Mouse (Mus musculus) kidney, adult 11 months (tissue): Measurements from ENCODE around the gene Sfxn5.

ENCODE experiments used
- DNase-seq: peaks from one replicate; pipeline ENCODE4 v3.0.0; 2022

Gene Sfxn5

DNA sequence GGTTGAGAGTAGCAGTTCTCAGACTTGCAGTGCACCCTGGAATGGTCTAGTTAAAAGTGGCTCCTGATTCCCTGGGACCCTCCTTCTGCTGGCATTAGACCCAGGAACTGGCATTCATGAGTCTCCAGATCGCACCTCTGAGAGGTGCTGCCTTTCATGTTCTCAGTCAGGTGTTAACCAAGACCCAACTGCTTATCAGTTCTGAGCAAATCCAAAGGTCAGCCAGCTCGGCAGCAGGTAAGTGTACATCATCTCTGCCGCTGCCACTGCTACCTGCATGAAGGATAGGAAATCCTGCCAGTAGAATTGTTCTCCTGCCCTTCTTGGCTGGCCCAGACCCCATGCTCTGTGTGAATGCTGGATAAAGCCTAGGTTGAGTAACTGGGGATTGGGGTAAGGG, 102.5 kb downstream of the Sfxn5 start:
- DNase-seq = no peak

DNA sequence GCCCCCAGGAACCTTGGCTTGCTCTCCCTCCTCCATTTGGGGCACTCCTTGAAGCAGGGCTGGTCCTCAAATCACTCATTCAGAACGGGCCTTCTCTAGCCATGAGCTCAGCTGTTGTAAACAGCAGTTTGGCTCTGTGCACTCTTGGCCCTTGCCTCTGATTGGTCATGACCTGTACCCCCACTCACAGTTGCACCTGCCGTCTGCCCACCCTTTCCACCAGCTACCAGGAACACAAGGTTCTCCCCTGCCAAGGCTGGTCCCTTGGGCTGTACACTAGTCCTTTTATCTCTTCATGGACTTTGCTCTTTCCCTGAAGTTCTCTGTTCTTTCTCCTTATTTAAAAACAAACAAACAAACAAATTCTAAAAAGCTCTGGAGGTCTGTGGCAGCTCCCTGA, 105.7 kb downstream of the Sfxn5 start:
- no peak for DNase-seq

DNA sequence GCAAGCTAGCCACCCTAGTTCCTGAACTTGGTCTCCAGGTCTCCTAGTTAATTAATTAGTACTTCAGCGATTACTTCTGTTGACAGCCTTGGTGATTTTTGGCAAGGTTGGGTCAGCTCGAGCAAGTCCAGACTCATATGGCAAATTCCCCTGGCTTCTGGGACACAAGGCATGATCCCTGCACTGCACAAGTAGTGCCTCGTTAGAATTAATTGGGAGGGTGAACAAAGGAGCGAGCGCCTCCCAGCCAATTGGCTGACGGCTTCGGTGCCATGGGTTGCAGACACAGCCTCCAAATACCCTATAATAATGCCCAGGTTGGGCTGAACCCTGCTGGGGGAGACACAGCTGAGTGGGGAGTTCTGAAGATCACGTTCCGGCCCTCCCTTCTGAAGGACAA, 106.7 kb downstream of the Sfxn5 start:
- DNase-seq = no peak

DNA sequence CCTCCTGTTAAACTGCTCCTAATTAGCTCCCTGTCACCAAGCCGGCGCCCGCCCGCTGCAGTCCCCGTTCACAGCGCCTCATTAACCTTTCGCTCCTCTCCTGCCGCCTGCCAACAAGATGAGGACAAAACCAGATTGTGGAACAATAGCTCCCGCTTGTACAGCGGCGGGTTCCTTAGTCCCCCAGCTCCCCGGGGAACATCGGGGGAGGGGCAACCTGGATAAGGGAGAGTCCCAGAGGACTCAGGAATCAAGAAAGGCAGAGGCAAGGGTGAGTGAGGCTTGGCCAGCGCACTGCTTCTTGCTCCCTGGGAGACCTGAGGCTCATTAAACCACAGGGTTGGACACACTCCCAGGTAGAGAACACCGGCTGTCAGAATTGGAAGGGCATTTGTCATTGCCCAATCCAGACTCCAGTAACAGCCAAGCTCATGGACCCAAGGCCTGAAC, 108.8 kb downstream of the Sfxn5 start:
- DNase-seq = peak; percentile 76

DNA sequence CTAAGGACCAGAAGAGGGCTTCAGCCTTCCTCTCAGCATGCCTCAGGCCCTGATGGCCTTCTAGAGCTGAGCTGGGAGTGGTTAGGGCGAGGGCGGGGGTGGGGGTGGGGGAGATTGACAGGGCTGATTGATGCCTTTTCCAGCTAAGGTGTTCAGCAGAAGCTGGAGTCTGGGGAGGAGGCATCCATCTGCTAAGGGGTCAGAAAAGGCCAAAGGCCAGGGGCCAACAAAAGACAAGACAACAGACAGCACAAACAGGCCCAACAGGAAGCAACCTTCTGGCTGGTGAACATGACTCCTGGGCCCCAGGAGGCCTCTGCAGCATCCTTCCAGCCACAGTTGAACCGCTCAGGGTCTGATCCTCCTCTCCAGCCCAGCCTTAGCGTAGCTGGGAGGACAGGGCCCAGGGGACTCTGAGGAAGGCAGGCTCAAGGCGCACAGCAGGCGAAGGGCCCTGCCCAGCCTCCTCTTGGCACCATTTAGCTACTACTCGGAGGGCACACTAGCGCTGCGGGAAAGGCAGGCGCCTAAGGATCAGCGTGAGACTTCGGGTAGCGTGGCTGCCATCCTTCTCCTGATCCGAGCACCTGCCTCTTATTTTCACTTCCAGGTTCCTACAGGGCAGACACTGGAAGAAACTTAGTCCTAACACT, 109.6 kb downstream of the Sfxn5 start:
- DNase-seq = no peak

DNA sequence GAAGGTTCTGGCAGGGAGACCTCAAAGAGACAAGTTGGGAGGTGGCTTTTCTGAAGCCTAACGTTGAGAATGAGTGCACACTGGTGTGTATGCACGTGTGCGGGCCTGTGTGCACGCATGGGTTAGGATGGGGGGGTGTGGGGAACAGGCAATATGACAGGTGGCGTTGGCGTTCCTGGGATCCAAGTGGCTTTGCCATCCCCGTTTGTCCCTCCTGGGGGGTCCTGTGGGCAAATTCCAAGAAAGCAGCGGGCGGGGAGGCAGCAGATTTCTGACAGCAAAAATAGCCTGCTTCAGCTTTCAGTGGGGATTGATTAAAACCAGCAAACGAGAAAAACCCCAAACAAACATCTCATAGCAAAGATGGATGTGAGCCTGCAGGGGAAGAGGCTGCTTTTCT, 110.7 kb downstream of the Sfxn5 start:
- DNase-seq = no peak

DNA sequence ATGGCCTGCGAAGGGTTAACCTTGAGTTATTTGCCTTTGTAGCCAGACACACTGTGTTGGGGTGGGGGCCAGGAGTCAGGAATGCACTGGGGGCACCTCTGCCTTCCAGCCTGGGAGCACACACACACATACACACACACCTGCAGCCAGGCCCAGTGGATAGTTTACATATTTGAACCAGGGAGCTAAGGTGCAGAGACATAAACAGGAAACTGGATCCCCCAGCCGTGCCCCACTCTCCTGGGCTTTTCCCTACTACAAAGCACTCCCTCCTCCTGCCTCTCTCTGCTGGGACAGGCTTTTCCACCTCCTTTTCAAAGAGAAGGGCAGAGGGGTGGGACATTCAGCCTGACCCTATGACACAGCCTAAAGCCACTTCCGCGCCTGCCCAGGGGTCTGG, 112.3 kb downstream of the Sfxn5 start:
- no peak for DNase-seq

DNA sequence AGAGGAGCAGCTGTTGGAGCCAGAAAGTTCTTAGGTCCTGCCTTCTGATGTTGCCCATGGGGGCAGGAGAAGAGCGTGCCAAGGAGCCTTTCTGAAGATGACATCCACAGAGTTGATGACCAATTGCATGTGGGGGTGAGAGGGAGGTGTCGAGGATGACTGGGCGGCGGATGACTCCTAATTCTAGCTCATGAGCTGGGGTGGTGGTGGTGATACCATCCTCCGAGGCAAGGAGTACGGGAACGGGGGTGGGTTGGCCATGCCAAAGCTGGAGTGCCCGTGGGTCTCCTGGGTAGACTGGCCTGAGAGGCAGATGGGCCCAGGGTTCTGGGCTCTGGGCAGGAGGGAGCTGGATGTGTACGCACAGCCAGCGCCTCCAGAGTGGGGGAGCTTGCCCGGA, 113.5 kb downstream of the Sfxn5 start:
- DNase-seq = no peak

DNA sequence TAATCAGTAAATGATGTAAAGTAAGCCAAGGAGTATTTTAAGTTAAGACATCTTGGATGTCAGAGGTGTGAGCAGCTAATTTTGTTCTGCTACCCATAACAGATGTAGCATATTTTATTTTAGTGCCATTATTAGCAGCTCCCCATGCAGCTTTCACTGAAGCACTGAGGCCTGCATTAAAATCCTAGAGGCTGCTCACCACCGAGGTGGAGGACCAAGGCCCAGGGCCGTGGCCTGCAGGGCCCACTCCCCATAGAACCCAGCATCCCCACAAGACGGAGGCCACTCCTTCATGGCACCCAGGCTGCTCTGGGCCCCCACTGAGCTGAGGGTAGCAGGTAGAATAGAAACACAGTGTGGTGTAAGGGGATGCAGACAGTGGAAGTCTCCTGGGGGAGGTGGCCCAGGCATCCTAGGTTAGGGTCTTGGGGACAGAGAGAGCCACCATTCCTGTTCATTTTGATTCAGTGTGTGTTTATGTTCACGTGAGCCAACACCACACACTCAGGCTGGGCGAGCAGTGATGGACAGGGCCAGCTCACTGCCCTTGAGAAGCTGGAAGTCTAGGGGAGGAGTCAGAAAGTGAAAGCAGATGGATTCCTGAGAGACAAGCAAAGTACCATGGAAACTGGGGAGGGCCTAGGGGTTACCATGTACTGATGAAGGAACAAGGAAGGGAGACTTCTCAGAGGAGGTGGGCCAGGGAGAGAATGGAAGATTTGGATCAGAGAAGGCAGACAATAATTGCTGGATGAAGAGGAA, 114.4 kb downstream of the Sfxn5 start:
- DNase-seq = no peak

DNA sequence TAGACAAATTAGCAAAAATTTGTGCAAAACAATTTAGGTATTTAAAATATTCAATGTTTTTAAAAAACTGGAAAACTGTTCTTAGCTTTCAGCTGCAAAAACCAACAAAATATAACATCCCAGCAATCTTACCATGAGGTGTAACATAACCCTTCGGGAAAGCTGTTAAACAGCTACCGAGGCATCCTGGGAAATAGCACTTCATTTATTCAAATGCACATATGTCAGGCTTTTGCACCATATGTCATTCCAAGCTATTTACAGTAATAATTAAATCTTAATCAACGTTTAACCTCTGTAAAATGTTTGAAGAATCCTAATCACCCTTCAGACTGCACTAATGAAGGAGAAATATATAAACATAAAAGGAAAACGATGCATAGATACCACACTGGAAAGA, 115.0 kb downstream of the Sfxn5 start:
- no peak for DNase-seq

DNA sequence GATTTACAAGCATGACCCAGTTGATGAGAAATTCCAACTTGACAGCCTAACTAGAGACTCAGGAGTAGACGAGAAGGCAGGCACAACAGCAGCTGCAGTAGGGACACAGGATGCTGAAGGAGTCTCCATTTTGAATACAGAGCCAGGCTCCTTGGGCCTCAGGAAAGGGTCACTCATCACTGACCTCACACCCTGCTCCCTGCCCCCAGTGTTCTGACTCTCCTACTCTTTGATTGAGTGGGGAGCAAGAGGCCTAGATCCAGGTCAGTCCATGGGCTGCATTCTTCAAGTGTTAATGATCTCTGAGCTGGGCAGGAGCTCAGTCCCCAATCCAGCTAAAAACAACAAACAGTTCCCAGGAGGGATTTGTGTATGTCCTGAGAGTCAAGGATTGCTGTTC, 122.5 kb downstream of the Sfxn5 start:
- DNase-seq = peak; percentile 73

DNA sequence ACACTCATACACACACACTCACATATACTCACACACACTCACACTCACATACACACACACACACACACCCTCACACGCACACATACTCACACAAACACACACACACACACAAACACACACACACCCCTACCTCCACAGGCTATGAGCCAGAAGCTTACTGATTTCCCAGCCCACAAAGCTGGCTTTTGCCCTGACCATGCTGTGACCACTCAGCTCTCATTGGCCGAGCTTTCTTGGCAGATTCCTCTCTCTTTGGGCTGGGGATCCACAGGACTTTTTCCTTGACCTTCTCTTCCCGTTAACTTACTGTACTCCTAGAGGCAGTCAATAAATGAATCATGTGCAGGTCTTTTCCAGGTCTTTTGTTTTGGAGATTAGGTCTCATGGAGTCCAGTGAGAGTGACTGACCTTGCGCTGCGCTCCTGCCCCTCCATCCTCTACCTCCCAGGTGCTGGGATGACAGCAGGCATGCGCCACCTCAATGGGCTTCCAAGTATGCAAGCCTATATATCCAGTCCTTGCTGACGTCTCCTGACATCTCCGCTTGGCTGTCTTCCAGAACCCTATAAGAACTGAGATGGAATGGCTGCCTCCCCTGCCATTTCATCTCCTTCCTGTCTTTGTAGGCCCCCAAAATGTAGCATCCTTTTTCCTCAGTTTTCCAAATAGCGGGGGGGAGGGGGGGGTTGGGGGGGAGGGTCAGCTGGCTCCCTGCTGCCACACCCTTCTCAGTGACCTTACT, 123.8 kb downstream of the Sfxn5 start:
- DNase-seq = peak; percentile 74

DNA sequence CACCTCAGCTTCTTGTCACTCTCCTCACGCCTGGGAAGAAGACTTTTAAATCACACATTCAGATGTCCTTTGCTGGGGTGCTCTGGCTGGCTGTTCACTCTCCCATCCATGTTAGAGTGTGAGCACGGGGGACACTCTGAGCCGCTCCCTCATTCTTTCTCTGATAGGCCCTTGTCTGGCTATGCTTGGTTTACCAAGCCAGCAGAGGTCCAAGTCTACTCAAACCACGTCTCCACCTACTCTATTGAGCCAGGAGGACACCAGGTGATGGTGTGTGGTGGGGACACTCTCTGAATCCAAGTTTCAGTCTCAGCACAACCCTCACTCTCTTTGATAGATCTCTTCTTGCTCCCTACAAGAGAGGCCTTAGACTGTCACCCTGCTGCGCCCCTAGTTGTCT, 125.9 kb downstream of the Sfxn5 start:
- peak; percentile 40 for DNase-seq

DNA sequence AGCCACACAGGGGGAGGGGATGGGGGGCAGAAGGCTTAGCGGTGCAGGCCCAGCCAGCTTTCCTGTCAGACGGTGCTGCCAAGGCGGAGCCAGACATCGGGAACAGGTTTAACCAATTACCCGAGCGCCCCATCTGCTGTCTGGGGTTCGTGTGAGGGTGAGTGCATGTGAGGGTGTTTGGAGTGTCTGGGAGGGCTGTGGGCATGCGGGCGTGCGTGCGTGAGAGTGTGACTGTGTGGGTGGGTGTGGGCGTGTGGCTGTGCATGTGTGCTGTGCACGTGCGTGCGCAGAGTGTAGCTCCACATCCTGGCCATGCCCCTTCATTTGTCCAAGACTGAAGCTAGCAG, 126.3 kb downstream of the Sfxn5 start:
- DNase-seq = no peak

DNA sequence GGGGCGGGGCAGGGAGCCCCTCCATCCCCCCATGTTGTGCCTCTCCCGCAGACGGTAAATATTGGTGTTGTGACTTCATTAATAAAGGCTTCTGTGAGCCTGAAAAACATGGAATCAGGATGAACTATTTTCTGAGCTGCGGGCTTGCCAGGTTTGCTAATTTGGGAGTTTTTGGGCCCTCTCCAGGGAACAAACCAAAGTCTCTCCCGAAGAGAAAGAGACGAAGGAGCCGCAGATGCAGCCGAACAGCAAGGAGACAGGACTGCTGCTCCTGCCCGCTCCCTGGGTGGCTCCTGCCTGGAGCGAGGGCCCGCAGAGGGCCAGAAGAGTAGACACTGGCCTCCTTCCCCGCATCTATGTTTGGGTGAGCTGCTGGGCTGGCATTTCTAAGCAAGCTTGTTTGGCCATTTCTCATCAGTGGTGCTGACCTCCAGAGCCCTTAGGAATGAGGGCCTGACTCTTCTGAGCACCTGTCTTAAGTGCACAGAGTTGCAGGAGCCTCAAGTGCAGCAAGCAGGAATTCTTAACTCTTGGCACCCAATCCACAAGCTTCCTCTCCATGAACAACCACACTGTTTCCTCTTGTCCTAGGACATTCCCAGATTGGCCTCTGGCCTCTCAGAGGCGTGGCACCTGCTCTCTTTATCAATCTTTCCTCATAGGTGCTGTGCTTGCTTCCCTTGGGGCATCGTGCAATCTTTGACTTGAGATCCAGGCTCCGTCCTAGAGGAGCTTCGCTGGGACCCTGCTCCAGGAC, 126.9 kb downstream of the Sfxn5 start:
- no peak for DNase-seq

DNA sequence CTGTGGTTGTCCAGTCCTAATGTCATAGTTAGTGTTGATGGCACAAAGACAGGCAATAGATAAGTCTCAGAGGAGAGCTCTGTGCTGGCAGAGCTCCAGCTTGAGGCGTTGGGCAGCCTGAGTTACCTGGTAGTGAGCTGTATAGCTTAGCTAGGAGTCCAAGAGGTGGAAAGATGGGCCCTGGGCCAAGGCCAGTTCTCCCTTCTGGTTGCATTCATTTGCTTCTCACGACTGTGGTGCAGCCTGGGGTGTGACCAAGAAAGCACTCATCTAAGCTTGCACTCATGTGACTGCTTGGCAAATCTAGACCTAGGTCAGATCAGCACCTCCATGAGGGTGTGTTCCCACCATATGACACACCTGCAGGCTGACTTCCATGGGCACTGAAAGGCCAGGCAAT, 135.3 kb downstream of the Sfxn5 start:
- DNase-seq = peak; percentile 57

DNA sequence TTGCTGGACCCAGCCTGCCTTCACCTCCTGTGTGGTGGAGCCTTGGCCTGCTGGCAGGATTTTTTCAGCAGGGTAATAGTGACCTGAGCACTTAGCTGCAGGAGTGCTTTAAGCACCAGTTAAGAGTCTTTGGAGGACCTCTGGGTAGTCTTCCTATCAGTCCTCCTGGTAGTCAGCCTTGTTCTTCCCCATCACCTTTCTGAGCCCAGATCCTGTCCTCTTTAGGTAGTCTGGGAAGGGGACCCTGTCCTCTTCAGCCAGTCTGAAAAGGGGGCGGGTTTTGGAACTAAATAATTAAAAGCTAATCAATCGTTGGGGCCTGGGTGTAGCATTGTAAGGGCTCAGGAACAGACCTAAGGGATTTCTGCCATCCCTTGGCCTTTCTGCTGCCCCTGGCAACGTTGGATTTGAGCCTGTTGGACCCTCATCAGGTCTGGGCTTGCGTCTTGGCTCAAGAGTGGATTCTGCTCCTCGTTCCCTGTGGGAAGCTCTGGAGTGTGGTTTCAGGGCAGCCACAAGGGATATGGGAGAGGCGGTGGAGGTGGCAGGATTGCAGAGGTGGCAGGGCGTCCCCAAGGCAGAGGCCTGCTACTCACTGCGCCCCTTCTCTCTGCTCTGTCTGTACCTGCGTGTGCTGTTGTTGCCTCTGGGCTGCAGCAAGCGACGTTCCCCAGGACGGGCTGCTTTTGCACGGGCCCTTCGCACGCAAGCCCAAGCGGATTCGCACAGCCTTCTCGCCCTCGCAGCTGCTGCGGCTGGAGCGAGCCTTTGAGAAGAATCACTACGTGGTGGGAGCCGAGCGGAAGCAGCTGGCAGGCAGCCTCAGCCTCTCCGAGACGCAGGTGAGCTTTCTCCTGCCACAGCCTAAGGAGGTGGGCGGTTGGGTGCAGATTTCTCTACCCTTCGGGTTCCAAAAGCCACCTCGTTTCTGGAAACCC, 139.6 kb downstream of the Sfxn5 start:
- DNase-seq = no peak

DNA sequence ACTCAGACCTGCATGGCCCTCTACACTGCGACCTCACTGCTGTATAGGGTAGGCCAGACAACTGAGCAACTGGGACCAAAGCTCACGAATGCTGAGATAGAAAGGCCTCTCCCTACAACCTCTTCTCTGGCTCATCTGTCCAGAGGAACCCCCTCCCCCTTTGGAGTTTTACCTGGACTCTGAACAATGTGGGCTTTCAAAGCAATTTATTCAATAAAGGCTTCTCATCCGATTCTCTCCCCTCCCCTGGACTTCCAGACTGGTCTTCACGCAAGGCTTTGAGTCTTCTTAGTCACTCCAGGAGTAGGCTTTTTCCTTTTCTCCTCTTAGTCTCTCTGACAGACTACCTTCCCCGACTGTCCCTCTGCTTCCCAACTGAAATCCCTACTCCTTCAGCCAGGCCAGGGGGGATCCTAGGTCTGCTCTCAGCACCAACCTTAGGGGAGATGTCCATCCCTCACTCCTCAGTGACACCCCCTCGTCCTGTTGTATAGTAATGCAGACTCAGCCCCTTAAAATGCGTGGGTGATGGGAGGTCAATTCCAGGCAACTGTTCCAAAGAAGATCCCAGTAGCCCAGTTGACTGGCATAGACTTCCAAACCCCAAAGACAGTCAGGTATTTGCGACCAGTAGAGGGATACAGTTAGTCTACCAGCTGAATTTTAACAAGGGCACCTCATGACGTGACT, 141.3 kb downstream of the Sfxn5 start:
- DNase-seq = no peak

DNA sequence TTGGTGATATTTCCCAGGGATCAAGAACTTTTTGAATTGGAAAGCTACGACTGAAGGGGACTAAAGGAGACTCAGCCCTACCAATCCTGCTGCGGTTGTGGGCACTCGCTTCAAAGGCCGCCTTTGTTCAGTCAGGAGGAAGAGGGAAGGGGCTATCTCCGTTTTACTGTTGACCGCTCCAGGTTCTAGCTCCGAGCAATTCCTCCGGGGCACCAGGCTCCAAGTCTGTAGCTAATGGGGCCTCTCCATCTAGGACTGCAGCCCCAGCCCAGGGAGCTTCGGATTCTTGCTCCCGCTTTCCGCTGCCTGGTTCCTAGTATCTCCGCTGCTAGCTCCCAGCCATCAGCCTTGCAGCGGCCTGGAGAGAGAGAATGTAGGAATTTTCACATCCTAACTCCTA, 142.6 kb downstream of the Sfxn5 start:
- DNase-seq = no peak

DNA sequence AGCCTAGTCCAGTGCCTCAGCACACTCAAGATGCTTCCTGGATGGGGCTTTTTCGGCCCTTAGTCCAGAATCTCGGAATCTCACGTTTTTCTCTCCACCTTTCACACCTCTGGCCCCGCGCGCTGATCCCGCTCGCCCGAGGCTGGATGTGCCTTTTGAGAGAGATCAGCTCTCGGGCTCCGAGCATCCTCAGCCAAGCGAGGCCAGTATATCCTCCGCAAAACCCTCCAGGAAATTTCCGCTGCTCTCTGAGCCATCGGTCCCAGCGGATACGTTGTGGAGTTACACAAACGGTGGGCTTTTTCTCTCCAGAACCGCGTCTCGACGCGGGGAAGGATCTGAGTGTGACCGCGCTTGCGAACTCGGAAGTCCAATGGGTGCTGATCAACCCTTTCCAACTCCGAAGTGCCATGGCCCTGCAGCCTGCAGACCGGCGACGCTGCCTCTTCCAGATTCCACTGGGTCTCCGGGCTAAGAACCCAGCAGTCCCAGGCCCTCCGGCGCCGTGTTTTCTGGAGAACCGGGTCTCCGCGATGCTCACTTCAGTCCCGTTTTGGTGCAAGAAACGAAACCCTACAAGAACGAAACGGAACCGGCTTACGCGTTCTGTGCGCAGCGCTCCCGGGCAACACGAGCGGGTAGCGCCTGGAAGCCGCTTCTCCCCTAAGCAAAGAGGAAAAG, 143.2 kb downstream of the Sfxn5 start:
- no peak for DNase-seq

DNA sequence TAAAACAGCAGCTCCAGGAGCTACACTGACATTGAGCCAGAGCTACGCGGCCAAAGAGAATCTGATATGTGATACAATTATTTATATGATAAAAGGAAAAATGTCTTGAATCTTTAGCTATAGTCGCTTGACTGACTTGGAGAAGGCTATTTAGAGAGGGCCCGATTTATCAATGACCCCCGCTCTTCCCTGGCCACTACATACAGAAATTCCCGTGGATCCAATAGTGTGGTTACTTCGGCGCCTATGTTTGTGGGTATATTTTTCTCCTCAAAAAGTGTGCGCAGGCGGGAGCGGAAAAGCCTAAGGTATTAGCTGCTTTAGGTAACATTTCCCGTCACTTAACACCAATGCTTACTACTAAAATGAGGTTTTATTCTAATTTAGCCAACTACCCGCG, 143.9 kb downstream of the Sfxn5 start:
- no peak for DNase-seq
